Mouse (Mus musculus) intestine, embryonic 15.5 days (tissue): ENCODE measurements around the gene Wdr20. TPM values are rescaled to one million over a fixed set of nuclear protein-coding genes. Genes with fewer than 3 reads are reported as not detected.

Experiments used
- ATAC-seq: fragments of 200-750 bp; cut with Nextera tagmentation; 2 replicates; pipeline ENCODE4 v1.8.0; 2017; ENCODE audit warnings: moderate TSS enrichment, moderate library complexity
- H3K27ac ChIP-seq: fragments of 300-500 bp; sonication (generic); 2 replicates; pipeline ENCODE4 v1.5.1; 2015; ENCODE audit warnings: mild to moderate bottlenecking, inconsistent platforms
- H3K27me3 ChIP-seq: fragments of 300-500 bp; sonication (generic); replicated peaks from 2 replicates; pipeline ENCODE4 v1.6.1; 2015; ENCODE audit warnings: inconsistent platforms
- H3K36me3 ChIP-seq: fragments of 300-500 bp; sonication (generic); 2 replicates; pipeline ENCODE4 v1.6.1; 2015; ENCODE audit warnings: inconsistent platforms
- H3K4me1 ChIP-seq: fragments of 300-500 bp; sonication (generic); replicated peaks from 2 replicates; pipeline ENCODE4 v1.6.1; 2015; ENCODE audit warnings: inconsistent platforms
- H3K4me2 ChIP-seq: fragments of 300-500 bp; sonication (generic); replicated peaks from 2 replicates; pipeline ENCODE4 v1.6.1; 2015; ENCODE audit warnings: mild to moderate bottlenecking, inconsistent platforms
- H3K4me3 ChIP-seq: fragments of 300-500 bp; sonication (generic); replicated peaks from 2 replicates; pipeline ENCODE4 v1.5.1; 2015; ENCODE audit warnings: inconsistent platforms
- H3K9ac ChIP-seq: fragments of 300-500 bp; sonication (generic); 2 replicates; pipeline ENCODE4 v1.6.1; 2015; ENCODE audit warnings: inconsistent platforms
- H3K9me3 ChIP-seq: fragments of 300-500 bp; sonication (generic); 2 replicates; pipeline ENCODE4 v1.6.1; 2016; ENCODE audit warnings: inconsistent platforms
- WGBS: fragments of 180-500 bp; shearing (Covaris S2); methylation state at CpG from one replicate; pipeline ENCODE4 v1.1.7; 2015; 5-methylcytosine and 5-hydroxymethylcytosine counted together
- polyA plus RNA-seq: library from polyadenylated mRNA; unstranded; fragments of >200 nt; fragmentation: Nextera tagmentation; extraction: Ambion mirVana; gene quantifications from 2 replicates; pipeline ENCODE4 v1.2.1, GENCODE M21; 2015

Wdr20 gene
- polyA plus RNA-seq, 1 experiment from 2014 or later, result 19.8 TPM

DNA sequence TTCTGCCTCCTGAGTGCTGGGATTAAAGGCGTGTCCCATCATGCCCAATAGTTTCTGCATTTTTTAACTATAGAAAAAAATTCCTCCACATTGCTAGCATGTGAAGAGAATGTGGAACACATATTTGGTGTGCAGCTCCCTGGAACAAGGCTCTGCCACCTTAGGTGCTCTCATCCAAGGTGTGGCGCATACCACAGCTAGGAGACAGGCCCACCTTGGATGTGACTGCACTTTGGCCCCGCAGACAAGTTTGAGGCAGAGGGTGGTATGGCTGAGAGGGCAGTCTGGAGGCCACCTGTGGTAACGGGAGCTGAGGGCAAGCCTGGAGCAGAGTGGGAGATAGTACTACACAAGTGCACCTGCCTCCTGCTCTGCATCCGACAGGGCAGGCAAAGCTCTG lies 71.1 kb downstream of the Wdr20 start:
- no peak overlapping the region for H3K27ac ChIP-seq
- ATAC-seq, result peak; percentile 60; the same call in 1 of the 2 replicates

DNA sequence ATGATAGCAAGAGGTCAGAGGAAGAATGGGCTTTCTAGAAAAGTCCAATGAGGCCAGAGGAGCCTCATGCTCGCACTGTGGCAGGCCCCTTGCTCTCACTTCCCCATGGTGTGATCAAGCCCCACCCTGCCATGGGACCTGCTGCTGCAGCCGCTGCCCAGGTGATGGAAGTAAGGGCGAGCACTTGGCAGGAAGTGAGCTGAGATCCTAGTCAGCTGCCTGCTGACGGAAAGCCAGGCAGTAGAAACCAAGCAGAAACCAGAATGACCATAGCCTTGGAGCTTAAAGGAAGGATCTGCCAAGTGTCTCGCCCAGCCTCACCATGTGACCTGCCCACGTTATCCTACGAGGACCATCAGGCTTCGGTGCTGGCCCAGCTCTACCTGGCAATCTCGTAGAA lies 75.4 kb downstream of the Wdr20 start:
- H3K36me3 ChIP-seq, result no peaks in the 10 kb centered on the region
- H3K27ac ChIP-seq, result no peak overlapping the region
- H3K4me2 ChIP-seq, result no peak overlapping the region
- 0 out of 2 replicates have a peak, but pooled peaks cover 2% of the 10 kb centered on the region for H3K4me1 ChIP-seq
- H3K4me3 ChIP-seq, result no peak overlapping the region
- H3K9ac ChIP-seq, result no peak overlapping the region
- no peaks in the 10 kb centered on the region for H3K9me3 ChIP-seq
- H3K27me3 ChIP-seq, result no peaks in the 10 kb centered on the region
- 80% methylated on average over 9 of the region's 9 CpGs for WGBS
- ATAC-seq, result no peak

More for the DNA sequence above, 71.1 kb downstream of the Wdr20 start:
- no peak overlapping the region for H3K4me3 ChIP-seq
- 77% methylated on average over 5 of the region's 5 CpGs for WGBS
- H3K36me3 ChIP-seq, result no peaks in the 10 kb centered on the region
- no peak overlapping the region for H3K9ac ChIP-seq
- no peaks in the 10 kb centered on the region for H3K9me3 ChIP-seq
- no peaks in the 10 kb centered on the region for H3K27me3 ChIP-seq
- H3K4me1 ChIP-seq, result 0 out of 2 replicates have a peak, but pooled peaks cover 2% of the 10 kb centered on the region
- no peak overlapping the region for H3K4me2 ChIP-seq

DNA sequence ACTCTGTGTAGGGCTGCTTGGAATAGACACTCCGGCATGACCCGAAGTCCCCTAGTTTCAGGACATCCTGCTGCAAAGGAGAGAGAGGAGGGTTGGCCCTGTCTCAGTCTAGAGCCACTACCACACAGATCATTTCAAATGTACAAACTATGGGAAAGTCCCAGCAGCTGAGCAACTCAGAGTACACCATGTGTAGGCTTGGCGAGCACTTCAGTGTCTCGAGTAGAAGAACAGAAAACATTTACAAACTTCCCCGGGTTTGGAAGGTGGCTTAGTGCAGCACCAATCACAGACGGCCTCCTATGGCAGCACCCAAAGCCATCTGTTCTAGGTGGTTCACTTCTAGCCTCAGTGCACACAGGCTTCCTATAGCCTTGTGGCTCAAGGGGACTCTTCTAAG lies 75.9 kb downstream of the Wdr20 start:
- Histone ChIP-seq H3K27me3 (no peaks in the 10 kb centered on the region), H3K9me3 (no peaks in the 10 kb centered on the region), H3K36me3 (no peaks in the 10 kb centered on the region), H3K4me3 (no peak overlapping the region), H3K27ac (no peak overlapping the region), H3K9ac (no peak overlapping the region), H3K4me2 (no peak overlapping the region), H3K4me1 (0 out of 2 replicates have a peak, but pooled peaks cover 2% of the 10 kb centered on the region)
- 97% methylated on average over 6 of the region's 6 CpGs for WGBS
- no peak for ATAC-seq

DNA sequence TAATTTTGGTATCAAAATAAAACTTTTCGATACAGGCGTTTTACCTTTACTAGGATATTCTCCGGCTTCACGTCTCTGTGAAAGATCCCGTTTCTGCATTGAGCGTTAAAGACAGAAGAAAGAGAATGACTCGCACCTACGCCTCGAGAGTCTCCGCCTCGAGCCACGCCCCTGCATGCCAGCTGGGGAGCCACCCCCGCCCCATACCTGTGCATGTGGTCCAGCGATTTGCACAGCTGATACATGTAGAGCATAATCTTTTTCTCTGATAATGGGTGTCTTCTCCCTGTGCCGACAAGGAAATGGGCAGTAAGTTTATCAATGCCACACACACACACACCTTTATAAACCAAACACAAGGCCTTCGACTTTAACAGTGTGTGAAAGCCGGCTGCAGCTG lies 77.2 kb downstream of the Wdr20 start:
- WGBS, result 47% methylated on average over 17 of the region's 17 CpGs
- Histone ChIP-seq H3K4me1 (no peaks in the 10 kb centered on the region), H3K27ac (no peak overlapping the region), H3K27me3 (no peaks in the 10 kb centered on the region), H3K4me2 (no peak overlapping the region), H3K4me3 (no peak overlapping the region), H3K9me3 (no peaks in the 10 kb centered on the region), H3K9ac (no peak overlapping the region), H3K36me3 (no peaks in the 10 kb centered on the region)
- ATAC-seq, result no peak

DNA sequence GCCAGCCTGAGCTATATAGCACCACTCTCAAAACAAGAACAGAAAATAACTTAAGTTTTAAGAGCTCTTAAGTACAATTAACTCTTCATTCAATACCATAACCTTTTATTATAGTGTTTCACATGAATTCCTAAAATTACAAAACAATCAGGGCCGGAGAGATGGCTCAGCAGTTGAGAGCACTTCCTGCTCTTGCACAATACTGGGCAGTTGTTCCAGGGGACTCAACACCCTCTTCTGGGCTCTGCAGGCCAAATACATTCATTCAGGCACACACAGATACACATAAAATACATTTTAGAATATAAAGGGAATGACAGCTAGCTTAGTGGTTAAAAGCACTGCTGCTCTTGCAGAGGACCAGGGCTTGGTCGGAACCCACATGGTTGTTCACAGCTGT lies 79.1 kb downstream of the Wdr20 start:
- Histone ChIP-seq H3K4me3 (no peak overlapping the region), H3K4me2 (no peak overlapping the region), H3K4me1 (no peaks in the 10 kb centered on the region), H3K27me3 (no peaks in the 10 kb centered on the region), H3K9me3 (no peaks in the 10 kb centered on the region), H3K9ac (no peak overlapping the region), H3K27ac (no peak overlapping the region), H3K36me3 (no peaks in the 10 kb centered on the region)
- WGBS, result 82% methylated on average over 2 of the region's 2 CpGs
- no peak for ATAC-seq

DNA sequence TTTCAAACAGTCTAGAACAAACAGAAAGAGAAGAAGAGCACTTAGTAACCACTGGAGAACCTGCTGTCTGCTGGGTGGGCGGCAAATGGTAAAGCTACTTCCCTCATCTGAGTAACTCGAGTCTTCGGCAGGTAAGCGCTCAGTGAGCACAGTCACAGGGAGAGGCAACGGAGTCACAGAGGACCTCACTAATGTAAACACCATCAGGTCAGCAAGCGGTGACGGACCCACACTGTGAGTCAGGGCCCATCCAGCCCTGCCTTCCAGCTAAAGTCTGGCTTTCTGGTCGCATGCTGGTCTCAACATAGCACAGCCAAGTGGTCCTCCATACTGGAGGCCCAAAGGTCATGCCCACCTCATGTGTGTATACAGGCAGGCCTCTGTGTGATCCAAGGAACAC lies 81.6 kb downstream of the Wdr20 start:
- Histone ChIP-seq H3K9ac (no peak overlapping the region), H3K4me1 (no peaks in the 10 kb centered on the region), H3K4me3 (no peak overlapping the region), H3K4me2 (no peak overlapping the region), H3K27ac (no peak overlapping the region), H3K27me3 (no peaks in the 10 kb centered on the region), H3K36me3 (no peaks in the 10 kb centered on the region), H3K9me3 (no peaks in the 10 kb centered on the region)
- WGBS, result 49% methylated on average over 8 of the region's 8 CpGs
- ATAC-seq, result no peak

DNA sequence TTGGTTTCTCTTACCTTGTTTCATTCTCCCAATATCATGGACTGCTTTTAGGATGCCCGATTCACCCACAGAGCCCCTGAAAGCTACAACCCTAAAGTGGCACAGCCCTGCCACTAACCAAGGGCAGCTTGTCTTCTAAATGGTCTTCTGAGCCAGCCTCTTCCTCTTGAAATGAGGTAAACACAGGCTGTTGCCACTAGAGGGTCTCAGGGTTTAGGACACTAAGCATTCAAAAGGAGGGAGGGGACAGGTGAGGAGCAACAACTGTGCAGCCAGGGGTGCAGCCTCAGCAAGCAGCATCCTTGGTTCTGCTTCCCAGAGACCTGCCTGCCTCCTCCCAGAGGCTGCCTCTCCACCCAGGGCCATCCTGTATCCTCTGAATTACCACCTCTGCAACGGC lies 84.0 kb downstream of the Wdr20 start:
- Histone ChIP-seq H3K4me1 (no peaks in the 10 kb centered on the region), H3K27ac (no peak overlapping the region), H3K36me3 (no peaks in the 10 kb centered on the region), H3K4me3 (no peak overlapping the region), H3K9ac (no peak overlapping the region), H3K4me2 (no peak overlapping the region), H3K27me3 (no peaks in the 10 kb centered on the region), H3K9me3 (no peaks in the 10 kb centered on the region)
- no peak for ATAC-seq
- WGBS, result 86% methylated on average over 2 of the region's 2 CpGs

DNA sequence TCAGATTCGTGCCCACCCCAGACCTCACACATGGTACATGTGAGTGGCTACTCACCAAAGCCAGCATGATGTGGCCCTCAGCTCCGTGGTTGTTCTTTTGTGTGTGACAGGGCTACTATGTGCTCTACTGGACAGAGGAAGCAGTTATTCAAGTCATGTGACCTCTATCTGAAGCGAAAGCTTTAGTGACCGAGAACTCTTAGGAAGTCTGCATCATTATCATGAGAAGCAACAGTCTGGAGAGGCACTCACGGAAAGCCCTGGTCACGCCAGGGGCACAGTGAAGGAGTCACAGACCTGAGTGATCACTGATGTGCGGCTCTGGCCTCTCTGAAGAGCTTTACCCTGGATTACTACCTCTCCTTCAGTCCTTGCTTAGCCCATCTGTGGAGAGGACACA lies 84.6 kb downstream of the Wdr20 start:
- H3K27me3 ChIP-seq, result no peaks in the 10 kb centered on the region
- no peaks in the 10 kb centered on the region for H3K4me1 ChIP-seq
- no peaks in the 10 kb centered on the region for H3K9me3 ChIP-seq
- no peak overlapping the region for H3K4me2 ChIP-seq
- no peaks in the 10 kb centered on the region for H3K36me3 ChIP-seq
- WGBS, result 87% methylated on average over 7 of the region's 7 CpGs
- ATAC-seq, result no peak
- no peak overlapping the region for H3K4me3 ChIP-seq
- H3K9ac ChIP-seq, result no peak overlapping the region
- H3K27ac ChIP-seq, result no peak overlapping the region

DNA sequence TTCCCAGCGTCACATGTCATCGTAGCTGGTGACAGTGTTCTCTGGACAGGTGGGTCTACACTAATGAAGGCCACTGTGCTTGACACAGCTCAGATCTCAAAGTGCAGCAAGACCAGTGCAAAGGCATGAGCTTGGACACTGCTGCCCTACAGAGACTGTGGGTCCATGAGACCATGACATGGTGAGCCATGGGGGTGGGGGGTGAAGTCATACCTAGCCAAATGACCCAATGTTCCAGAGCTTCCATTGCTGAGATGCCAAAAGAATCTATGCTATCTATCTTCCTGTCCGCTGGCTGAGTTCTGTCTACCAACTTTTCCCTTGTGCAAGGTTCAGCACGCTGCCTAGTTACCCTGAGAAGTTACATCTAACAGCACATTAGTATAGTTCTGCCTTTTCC lies 91.2 kb downstream of the Wdr20 start:
- H3K9ac ChIP-seq, result no peak overlapping the region
- H3K4me2 ChIP-seq, result no peak overlapping the region
- H3K27ac ChIP-seq, result no peak overlapping the region
- WGBS, result 94% methylated on average over 4 of the region's 4 CpGs
- H3K36me3 ChIP-seq, result no peaks in the 10 kb centered on the region
- no peaks in the 10 kb centered on the region for H3K27me3 ChIP-seq
- ATAC-seq, result no peak
- H3K4me1 ChIP-seq, result no peaks in the 10 kb centered on the region
- no peak overlapping the region for H3K4me3 ChIP-seq
- no peaks in the 10 kb centered on the region for H3K9me3 ChIP-seq

DNA sequence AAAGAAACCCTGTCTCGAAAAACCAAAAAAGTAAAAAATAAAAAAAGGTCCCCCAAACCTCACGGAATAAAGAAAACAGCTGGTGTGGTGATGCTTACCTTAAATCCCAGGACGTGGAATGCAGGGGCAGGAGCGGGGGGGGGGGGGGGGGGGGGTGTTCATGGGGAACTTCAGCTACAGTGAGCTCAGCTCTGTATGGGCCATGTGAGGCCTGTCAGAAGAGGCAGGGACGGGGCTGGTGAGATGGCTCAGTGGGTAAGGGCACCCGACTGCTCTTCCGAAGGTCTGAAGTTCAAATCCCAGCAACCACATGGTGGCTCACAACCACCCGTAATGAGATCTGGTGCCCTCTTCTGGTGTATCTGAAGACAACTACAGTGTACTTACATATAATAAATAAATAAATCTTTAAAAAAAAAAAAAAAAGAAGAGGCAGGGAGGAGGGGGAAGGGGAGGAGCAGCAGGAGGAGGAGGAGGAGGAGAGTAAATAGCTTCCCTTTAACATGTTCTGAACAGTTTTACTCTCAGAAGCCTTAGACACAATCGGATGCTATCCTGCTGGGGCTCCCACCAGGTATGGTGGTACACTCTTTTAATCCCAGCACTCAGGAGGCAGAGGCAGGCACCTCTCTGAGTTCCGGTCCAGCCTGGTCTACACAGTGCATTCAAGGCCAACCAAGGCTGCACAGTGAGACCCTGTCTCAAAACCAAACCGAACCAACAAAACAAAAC lies 92.7 kb downstream of the Wdr20 start:
- no peaks in the 10 kb centered on the region for H3K9me3 ChIP-seq
- H3K4me2 ChIP-seq, result no peak overlapping the region
- no peak overlapping the region for H3K9ac ChIP-seq
- no peak overlapping the region for H3K27ac ChIP-seq
- ATAC-seq, result no peak
- WGBS, result 80% methylated on average over 11 of the region's 11 CpGs
- H3K4me3 ChIP-seq, result no peak overlapping the region
- no peaks in the 10 kb centered on the region for H3K4me1 ChIP-seq
- no peaks in the 10 kb centered on the region for H3K27me3 ChIP-seq
- H3K36me3 ChIP-seq, result no peaks in the 10 kb centered on the region

DNA sequence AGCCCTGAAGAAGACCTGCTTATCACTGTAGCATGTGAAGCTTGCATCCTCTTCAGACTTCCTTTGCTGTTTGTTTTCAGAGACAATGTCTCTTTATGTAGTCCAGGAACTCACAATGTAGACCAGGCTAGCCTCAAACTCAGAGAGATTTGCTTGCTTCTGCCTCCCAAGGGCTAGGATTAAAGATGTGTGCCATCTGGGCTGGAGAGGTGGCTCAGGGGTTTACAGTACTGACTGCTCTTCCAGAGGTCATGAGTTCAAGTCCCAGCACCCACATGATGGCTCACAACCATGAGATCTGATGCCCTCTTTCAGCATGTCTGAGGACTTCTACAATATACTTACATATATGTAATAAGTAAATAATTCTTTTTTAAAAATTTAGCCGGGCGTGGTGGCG lies 97.4 kb downstream of the Wdr20 start:
- no peaks in the 10 kb centered on the region for H3K4me1 ChIP-seq
- H3K4me3 ChIP-seq, result no peak overlapping the region
- H3K27me3 ChIP-seq, result no peaks in the 10 kb centered on the region
- no peak for ATAC-seq
- H3K9me3 ChIP-seq, result no peaks in the 10 kb centered on the region
- H3K4me2 ChIP-seq, result no peak overlapping the region
- H3K27ac ChIP-seq, result no peak overlapping the region
- H3K36me3 ChIP-seq, result no peaks in the 10 kb centered on the region
- 91% methylated on average over 3 of the region's 3 CpGs for WGBS
- no peak overlapping the region for H3K9ac ChIP-seq

DNA sequence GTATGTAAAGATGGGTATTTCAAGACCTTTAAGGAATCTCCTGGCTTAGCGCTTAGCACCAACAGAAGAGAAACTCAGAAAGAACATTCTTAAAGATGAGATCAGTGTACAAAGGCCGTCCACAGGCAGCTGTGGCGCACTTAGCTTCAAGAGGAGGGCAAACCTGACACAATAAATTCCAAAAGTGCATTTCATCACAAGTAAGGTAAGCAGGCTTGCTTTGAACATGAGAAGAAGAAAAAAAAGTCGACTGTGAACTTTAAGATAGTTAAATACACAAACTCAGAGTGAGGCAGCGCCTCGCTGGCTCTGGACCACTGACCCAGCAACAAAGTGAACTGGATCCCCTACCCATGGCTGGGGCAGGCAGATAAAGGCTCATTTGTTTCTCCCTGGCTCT lies 99.0 kb downstream of the Wdr20 start:
- H3K9ac ChIP-seq, result peak overlapping the region; percentile 17; the same call in 1 of the 2 replicates

DNA sequence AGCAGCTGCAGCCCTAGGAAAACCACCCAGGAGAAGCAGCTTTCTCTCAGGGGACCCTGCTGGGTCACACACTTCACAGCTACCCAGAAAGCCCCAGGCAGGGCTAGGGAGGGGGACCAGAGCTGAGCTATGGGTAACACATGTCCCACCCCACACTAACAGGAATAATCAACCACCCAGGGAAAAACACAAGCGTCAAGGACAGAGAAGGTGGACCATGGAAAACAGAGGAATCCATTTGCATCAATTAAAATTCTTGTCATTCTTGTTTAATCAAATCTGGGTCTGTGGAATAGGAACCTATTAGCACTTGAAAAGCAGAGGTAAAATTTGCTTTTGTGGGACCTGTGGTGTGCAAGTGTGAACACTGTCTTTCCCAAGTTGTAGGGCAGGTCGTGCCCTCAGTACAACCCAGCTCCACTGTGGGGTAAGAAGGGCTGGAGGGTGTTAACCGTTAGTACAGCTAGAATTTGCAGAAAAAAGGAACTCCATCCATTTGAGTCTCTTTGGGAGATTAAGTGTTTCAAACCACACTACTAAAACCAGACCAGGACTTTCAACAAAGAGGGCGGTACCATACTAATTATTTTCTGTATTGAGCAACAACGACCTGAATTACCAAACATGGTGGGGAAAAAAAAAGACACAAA lies 99.6 kb downstream of the Wdr20 start:
- H3K4me1 ChIP-seq, result peaks cover 4% of the 10 kb centered on the region
- no peaks in the 10 kb centered on the region for H3K9me3 ChIP-seq
- no peaks in the 10 kb centered on the region for H3K36me3 ChIP-seq
- no peak overlapping the region for H3K27ac ChIP-seq
- WGBS, result 48% methylated on average over 5 of the region's 5 CpGs
- no peaks in the 10 kb centered on the region for H3K27me3 ChIP-seq
- peak overlapping the region; percentile 17; the same call in 1 of the 2 replicates for H3K9ac ChIP-seq
- ATAC-seq, result no peak
- no peak overlapping the region for H3K4me3 ChIP-seq
- no peak overlapping the region for H3K4me2 ChIP-seq

More for the DNA sequence above, 99.0 kb downstream of the Wdr20 start:
- Histone ChIP-seq H3K4me1 (peaks cover 4% of the 10 kb centered on the region), H3K4me3 (no peak overlapping the region), H3K27ac (no peak overlapping the region), H3K27me3 (no peaks in the 10 kb centered on the region), H3K36me3 (no peaks in the 10 kb centered on the region), H3K4me2 (no peak overlapping the region), H3K9me3 (no peaks in the 10 kb centered on the region)
- 39% methylated on average over 6 of the region's 6 CpGs for WGBS
- ATAC-seq, result no peak
